Mouse (Mus musculus) central nervous system, embryonic 14 days (tissue): ENCODE data around the gene Xcr1. TPM values are rescaled to one million over a fixed set of nuclear protein-coding genes. Genes with fewer than 3 reads are reported as not detected.

Experiments
- polyA plus RNA-seq: library from polyadenylated mRNA; depleted of rRNA; stranded (reverse); fragments of >200 nt; gene quantifications from 2 replicates; pipeline ENCODE4 v1.2.3, GENCODE M21; 2012; rRNA removed

The Xcr1 gene
- not detected in 2 replicates for polyA plus RNA-seq

GRCm38 (mm10) chr9:123861929-123862328 lies at the start of gene Xcr1:
Gene Xcr1 (minus strand): TSS chr9:123862029.

GRCm38 (mm10) chr9:123851713-123852448 lies 9.9 kb downstream of the Xcr1 start, which contains the start of gene Fyco1:
Gene Fyco1 (minus strand): TSS chr9:123851899.

GRCm38 (mm10) chr9:123806267-123806666 lies 55.6 kb downstream of the Xcr1 start, which contains the start of gene Cxcr6:
Gene Cxcr6 (plus strand): TSS chr9:123806475.

Other genes with a start within 250 kb of the Xcr1 start
- 0.27 and 0.33 TPM in 2 replicates for gene Slc6a20b, start 229.5 kb downstream of the Xcr1 start, polyA plus RNA-seq
- 0.18 and 0.20 TPM in 2 replicates for gene Ccr9, start 183.6 kb downstream of the Xcr1 start, polyA plus RNA-seq
- 6.7 and 6.9 TPM in 2 replicates for gene Slc6a20a, start 183.1 kb downstream of the Xcr1 start, polyA plus RNA-seq
- gene Lztfl1, start 144.3 kb downstream of the Xcr1 start, polyA plus RNA-seq: 24.8 and 26.2 TPM in 2 replicates
- gene Cxcr6, start 55.6 kb downstream of the Xcr1 start, polyA plus RNA-seq: not detected in 2 replicates
- gene Fyco1, start 10.1 kb downstream of the Xcr1 start, polyA plus RNA-seq: 6.5 and 8.1 TPM in 2 replicates
- 1.4 and 1.8 TPM in 2 replicates for gene Ccr1, start 106.7 kb upstream of the Xcr1 start, polyA plus RNA-seq
- not detected in 2 replicates for gene Ccr1l1, start 116.4 kb upstream of the Xcr1 start, polyA plus RNA-seq
- gene Ccr3, start 159.9 kb upstream of the Xcr1 start, polyA plus RNA-seq: 0.01 TPM in 1 of 2 replicates, not detected in the other
- gene Ccr2, start 239.9 kb upstream of the Xcr1 start, polyA plus RNA-seq: 0.55 and 0.86 TPM in 2 replicates